Mouse (Mus musculus): ENCODE data around the gene Gucy1b1. TPM values are rescaled to one million over a fixed set of nuclear protein-coding genes. Genes with fewer than 3 reads are reported as not detected.
A peak's percentile ranks its signal among the peaks of the same experiment; 100 is the strongest.

Gene Gucy1b1
- polyA plus RNA-seq, 1 experiment from 2014 or later, result 44.0 TPM

DNA sequence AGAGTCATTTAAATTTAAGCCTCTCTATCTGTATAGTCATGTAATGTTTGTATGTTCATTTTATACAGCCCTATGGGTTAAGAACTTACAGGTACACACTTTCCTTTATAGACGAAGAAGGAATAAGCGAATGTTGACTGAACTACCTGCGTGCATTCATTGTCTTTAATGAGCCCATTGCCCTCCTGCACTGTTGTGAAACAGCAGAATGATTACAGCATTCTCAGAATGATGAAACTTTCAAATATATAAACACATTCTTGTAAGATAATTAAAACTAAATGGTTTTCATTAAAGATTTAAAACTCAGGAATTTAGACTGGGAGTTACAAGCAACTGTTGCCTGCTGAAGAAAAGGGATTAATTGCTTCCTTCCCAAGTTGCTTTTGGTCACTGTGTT, 86.9 kb downstream of the Gucy1b1 start:
- Histone ChIP-seq H3K9me3 (replicated peaks; ENCODE audit: control insufficient read depth, low read length) (no peaks in the 10 kb centered on the region), H3K4me1 (ENCODE audit: control insufficient read depth, insufficient read depth, low read length) (peaks cover 10% of the 10 kb centered on the region), H3K9ac (ENCODE audit: low read depth, low read length) (no peak overlapping the region), H3K4me3 (ENCODE audit: low read depth, low read length) (no peak overlapping the region), H3K4me2 (no peak overlapping the region), H3K36me3 (ENCODE audit: control insufficient read depth, insufficient read depth, low read length) (no peaks in the 10 kb centered on the region), H3K27ac (ENCODE audit: low read depth, low read length) (no peak overlapping the region), H3K27me3 (ENCODE audit: control insufficient read depth, insufficient read depth, low read length) (no peaks in the 10 kb centered on the region)
- no peak for ATAC-seq (replicated peaks; ENCODE audit: insufficient number of reproducible peaks, low FRiP score, low TSS enrichment)
- WGBS (ENCODE audit: insufficient replicate concordance), result 90% methylated on average over 3 of the region's 3 CpGs

DNA sequence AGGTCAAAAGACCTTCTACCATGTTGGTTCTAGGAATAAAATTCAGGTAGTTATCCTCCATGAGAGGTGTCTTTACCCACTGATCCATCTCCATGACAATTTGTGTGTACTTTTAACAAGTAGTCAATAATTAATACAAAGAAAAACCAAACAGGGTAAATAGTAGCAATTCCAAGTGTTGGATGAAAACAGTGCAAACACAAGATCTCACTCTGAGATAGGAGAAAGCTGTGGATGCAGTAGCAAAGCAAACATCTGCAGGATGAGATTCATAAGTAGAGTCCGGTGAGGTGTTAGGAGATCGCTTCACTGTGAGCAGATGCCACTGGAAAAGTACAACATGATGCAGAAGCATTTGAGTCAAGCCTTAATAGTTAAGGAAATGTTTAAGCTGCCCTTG, 88.4 kb downstream of the Gucy1b1 start:
- no peak for ATAC-seq (replicated peaks; ENCODE audit: insufficient number of reproducible peaks, low FRiP score, low TSS enrichment)
- Histone ChIP-seq H3K4me1 (ENCODE audit: control insufficient read depth, insufficient read depth, low read length) (peaks cover 13% of the 10 kb centered on the region), H3K9me3 (replicated peaks; ENCODE audit: control insufficient read depth, low read length) (no peaks in the 10 kb centered on the region), H3K9ac (ENCODE audit: low read depth, low read length) (no peak overlapping the region), H3K4me2 (no peak overlapping the region), H3K27ac (ENCODE audit: low read depth, low read length) (no peak overlapping the region), H3K4me3 (ENCODE audit: low read depth, low read length) (no peak overlapping the region), H3K27me3 (ENCODE audit: control insufficient read depth, insufficient read depth, low read length) (no peaks in the 10 kb centered on the region), H3K36me3 (ENCODE audit: control insufficient read depth, insufficient read depth, low read length) (no peaks in the 10 kb centered on the region)
- WGBS (ENCODE audit: insufficient replicate concordance), result 89% methylated on average over 2 of the region's 2 CpGs

GRCm38 (mm10) chr3:81985100-81985499, 89.4 kb downstream of the Gucy1b1 start:
- H3K4me2 ChIP-seq, result no peak overlapping the region
- no peak overlapping the region for H3K9ac ChIP-seq (ENCODE audit: low read depth, low read length)
- H3K9me3 ChIP-seq (replicated peaks; ENCODE audit: control insufficient read depth, low read length), result no peaks in the 10 kb centered on the region
- peaks cover 13% of the 10 kb centered on the region for H3K4me1 ChIP-seq (ENCODE audit: control insufficient read depth, insufficient read depth, low read length)
- H3K4me3 ChIP-seq (ENCODE audit: low read depth, low read length), result no peak overlapping the region
- H3K27me3 ChIP-seq (ENCODE audit: control insufficient read depth, insufficient read depth, low read length), result no peaks in the 10 kb centered on the region
- no peak for ATAC-seq (replicated peaks; ENCODE audit: insufficient number of reproducible peaks, low FRiP score, low TSS enrichment)
- H3K27ac ChIP-seq (ENCODE audit: low read depth, low read length), result no peak overlapping the region
- H3K36me3 ChIP-seq (ENCODE audit: control insufficient read depth, insufficient read depth, low read length), result no peaks in the 10 kb centered on the region
- WGBS (ENCODE audit: insufficient replicate concordance), result 73% methylated on average over 1 of the region's 1 CpGs

GRCm38 (mm10) chr3:81983120-81983895, 91.2 kb downstream of the Gucy1b1 start:
- Histone ChIP-seq H3K4me3 (ENCODE audit: low read depth, low read length) (no peak overlapping the region), H3K36me3 (ENCODE audit: control insufficient read depth, insufficient read depth, low read length) (no peaks in the 10 kb centered on the region), H3K9ac (ENCODE audit: low read depth, low read length) (no peak overlapping the region), H3K9me3 (replicated peaks; ENCODE audit: control insufficient read depth, low read length) (no peaks in the 10 kb centered on the region), H3K27ac (ENCODE audit: low read depth, low read length) (no peak overlapping the region), H3K4me1 (ENCODE audit: control insufficient read depth, insufficient read depth, low read length) (peaks cover 4% of the 10 kb centered on the region; the same call in 1 of the 2 replicates), H3K4me2 (no peak overlapping the region), H3K27me3 (ENCODE audit: control insufficient read depth, insufficient read depth, low read length) (no peaks in the 10 kb centered on the region)
- ATAC-seq (replicated peaks; ENCODE audit: insufficient number of reproducible peaks, low FRiP score, low TSS enrichment), result no peak
- 76% methylated on average over 8 of the region's 8 CpGs for WGBS (ENCODE audit: insufficient replicate concordance)

Small RNAs within 50 kb of the gene (microRNA-seq; reads per million reads assigned to microRNA genes)
- gene Mir7010 (ENCODE audit: borderline number of aligned reads), result 0.68 reads per million, percentile 4 among the genes with 10 or more reads in this experiment

Other genes with a start within 250 kb of the Gucy1b1 start
- gene Ctso, start 142.1 kb downstream of the Gucy1b1 start, polyA plus RNA-seq (2014; fragmentation: Nextera tagmentation; extraction: Ambion mirVana), result 17.0 and 17.2 TPM in 2 replicates
- gene Tdo2, start 98.5 kb downstream of the Gucy1b1 start, polyA plus RNA-seq (2014; fragmentation: Nextera tagmentation; extraction: Ambion mirVana), result 1.4 and 1.6 TPM in 2 replicates
- not detected in 2 replicates for gene Asic5, start 92.4 kb downstream of the Gucy1b1 start, polyA plus RNA-seq (2014; fragmentation: Nextera tagmentation; extraction: Ambion mirVana)
- 45.4 and 57.7 TPM in 2 replicates for gene Gucy1a1, start 71.1 kb upstream of the Gucy1b1 start, polyA plus RNA-seq (2014; fragmentation: Nextera tagmentation; extraction: Ambion mirVana)

Measured in heart, embryonic 11.5 days (tissue).